Mouse (Mus musculus) WW6 (cell line): ENCODE results near the gene Ssbp3.

Experiments
- DNase-seq: peaks from one replicate; pipeline ENCODE4 v3.0.0-alpha.2; 2013; ENCODE audit warnings: low read depth, low spot score

Gene Ssbp3

GRCm38 (mm10) chr4:107096841-107097373 lies 186.4 kb downstream of the Ssbp3 start, which contains the start of gene Cdcp2:
TSS of gene Cdcp2 (plus strand) at chr4:107096891.
- DNase-seq = no peak

- DNase-seq = no peak
Measured at GRCm38 (mm10) chr4:107097871-107098270, 187.4 kb downstream of the Ssbp3 start.

- no peak for DNase-seq
Measured at GRCm38 (mm10) chr4:107098375-107098774, 187.9 kb downstream of the Ssbp3 start.

- DNase-seq = no peak
Measured at GRCm38 (mm10) chr4:107098791-107099525, 188.5 kb downstream of the Ssbp3 start.
